Mouse (Mus musculus) layer of hippocampus, postnatal 10 days (tissue): ENCODE measurements around the gene Smarcb1. TPM values are rescaled to one million over a fixed set of nuclear protein-coding genes. Genes with fewer than 3 reads are reported as not detected.

Experiments used
- DNase-seq, 2 experiments: peaks; one replicate each; pipeline ENCODE4 v3.0.0; 2021; ENCODE audit warnings: low spot score in 2 of 2
- total RNA-seq, 2 experiments: library from RNA; stranded (reverse); gene quantifications; 2 replicates each; pipeline ENCODE4 v1.2.3; 2021

Gene Smarcb1
- total RNA-seq, 2 experiments from 2014 or later, result 99.2 to 99.3 TPM

GRCm38 (mm10) chr10:75935680-75936541, 14.5 kb upstream of the Smarcb1 start, which contains the start of gene Mmp11:
Gene Mmp11 (minus strand): TSS chr10:75936496.
- peak; percentile 53 to 69 for DNase-seq

- DNase-seq, result no peak
Measured at GRCm38 (mm10) chr10:75934991-75935390, 13.6 kb upstream of the Smarcb1 start.

DNA sequence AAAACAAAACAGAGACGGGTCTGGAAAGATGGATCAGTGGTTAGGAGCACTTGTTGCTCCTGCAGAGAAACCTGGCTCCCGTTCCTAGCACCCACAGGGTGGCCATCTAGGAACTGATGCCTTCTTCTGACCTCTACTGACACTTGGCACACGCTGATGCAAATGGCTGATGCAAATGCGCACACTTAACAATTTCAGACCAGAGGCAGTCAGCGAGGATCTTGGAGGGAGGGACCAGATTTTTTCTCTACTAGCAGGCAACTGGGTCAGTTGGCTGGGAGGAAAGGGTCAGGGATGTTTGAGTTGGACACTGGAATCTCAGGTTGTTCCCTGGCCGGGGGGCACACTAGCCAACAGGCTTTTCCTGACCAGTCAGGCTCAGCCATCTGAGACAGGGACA, 11.5 kb upstream of the Smarcb1 start, which contains the start of gene Chchd10:
TSS of gene Chchd10 (plus strand) at position 240 of the 400 bp plus-strand sequence.
- no peak for DNase-seq

GRCm38 (mm10) chr10:75932081-75932678, 10.8 kb upstream of the Smarcb1 start:
- peak; percentile 29 to 53 for DNase-seq

GRCm38 (mm10) chr10:75931311-75931710, 9.9 kb upstream of the Smarcb1 start:
- no peak for DNase-seq

DNA sequence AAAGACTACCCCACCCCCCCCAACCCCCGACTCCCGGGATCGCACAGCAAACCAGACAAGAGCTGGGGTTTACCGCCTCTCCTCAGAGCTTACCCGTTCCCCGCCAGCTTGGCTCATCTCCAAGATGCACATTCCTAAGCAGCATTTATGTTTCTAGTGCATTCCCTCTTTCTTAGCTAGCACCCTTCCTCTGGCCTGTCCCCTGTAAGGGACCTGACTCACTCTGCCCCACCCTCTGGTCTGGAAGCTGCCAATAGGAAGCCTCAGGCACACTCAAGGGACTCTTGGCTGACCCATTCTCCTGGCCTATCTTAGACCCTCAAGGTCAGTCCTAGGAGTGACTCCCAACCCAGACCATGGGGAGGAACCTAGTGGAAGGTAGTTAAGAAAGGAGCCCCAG, 8.9 kb upstream of the Smarcb1 start:
- no peak for DNase-seq

DNA sequence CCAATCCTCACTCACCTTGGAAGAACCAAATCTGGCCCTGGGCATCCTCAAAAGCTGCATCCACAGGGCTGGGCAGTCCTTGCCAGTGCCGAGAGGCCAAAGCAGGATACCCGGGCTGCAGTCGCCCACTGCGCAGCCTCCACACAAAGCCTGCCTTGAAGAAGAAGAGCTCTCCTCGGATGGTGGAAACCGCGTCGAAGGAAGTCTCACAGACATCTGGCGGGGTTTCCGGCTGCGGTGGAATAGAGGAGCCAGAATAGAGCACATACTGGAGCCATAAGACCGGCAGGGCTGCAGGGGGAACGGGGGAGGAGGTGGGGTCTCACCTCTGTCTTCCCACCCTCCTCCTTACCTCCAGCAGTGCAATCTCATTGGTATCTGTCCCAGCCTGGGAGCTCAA, 5.0 kb upstream of the Smarcb1 start:
- DNase-seq, result no peak

GRCm38 (mm10) chr10:75924324-75924723, 2.9 kb upstream of the Smarcb1 start:
- DNase-seq, result no peak

DNA sequence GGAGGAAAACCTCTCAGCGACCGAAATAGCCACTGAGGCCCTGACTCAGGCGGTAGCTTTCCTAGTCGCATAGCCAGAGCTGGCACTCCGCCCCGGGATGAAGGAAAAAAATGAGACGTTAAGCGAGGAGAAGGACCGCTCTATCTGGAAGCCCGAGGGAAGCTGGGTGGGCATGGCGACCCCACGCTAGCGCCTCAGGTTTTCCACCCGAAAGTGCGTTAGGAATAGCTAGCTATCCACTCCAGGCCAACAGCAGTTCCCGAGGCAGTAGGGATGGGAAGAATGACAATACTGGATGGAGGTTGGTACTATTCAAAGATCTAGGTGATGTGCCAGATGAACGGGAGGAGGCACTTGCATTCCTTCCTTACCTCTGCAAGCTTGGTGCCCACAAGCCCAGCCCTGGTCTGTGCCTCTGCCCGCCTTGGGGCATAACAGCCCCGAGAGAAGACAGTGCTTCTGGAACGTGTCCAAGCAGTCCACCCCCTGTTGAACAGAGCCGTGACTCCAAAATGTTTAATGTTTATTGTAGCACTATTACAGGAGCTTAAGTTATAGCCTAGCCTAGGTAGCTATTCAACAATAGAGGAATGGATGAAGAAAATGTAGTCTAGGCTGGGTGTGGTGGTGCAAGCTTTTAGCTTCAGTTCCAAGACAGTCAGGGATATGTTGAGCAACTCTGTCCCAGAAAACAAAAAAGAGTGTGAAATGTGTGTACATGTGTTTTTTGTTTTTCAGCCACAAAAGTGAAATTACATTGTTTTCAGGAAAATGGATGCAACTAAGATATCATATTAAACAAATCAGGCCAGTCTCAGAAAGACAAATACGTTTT, 526 bp upstream of the Smarcb1 start:
- DNase-seq, result peak in 1 of 2 experiments; percentile 25

DNA sequence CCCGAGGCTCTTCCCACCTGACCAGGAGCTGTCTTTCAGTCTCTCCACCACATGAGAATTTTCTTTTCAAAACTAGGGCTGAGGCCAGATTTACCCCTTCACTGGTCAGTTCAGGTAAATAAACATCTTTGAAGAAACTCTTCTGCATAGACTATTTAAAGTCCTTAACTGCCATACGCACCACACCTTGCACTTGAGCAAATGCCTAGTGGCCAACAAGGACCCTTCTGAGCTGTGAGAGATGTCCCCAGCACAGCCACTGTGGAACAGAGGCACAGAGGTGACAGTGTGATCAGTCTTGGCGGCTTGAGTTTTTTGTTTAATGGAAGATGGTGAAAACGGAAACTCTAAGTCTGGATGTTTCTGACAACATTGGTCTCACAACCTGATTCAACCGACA, 2.4 kb downstream of the Smarcb1 start:
- DNase-seq, result no peak

DNA sequence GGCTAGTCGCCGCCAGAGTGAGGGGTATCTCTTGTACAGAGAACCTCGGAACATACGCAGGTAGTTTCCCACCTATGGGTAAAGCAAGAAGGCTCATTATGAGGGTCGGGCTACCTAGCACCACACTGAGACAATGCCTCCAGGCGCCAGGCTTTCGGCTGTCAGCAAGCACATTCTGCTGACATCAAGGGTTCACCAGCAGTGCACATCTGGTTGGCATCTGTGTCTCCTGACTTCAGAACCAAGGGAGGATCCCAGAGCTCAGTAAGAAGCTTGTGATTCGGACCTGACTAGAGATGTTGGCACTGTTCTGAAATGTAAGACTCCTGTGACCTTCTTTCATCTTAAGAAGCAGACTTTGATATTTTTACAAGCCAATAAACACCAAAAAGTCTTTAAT, 4.6 kb downstream of the Smarcb1 start:
- no peak for DNase-seq

DNA sequence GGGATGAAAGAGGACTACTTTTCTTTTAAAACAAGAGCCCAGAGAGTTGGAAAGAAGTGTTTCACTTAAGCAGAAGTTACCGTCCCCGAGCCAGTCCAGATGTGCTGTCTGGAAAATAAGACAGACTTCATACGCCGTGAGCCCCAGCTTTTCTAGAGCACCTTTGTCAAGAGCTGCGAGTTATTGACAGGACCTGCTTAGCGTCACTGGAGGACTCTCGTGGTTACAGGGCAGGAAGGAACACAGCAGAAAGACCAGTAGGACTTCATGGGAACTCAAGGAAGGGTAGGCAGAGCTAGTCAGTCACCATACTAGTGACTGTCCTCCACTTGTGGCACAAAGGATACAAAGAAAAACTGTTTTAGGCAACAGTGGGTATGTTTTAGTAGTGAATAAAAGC, 5.9 kb downstream of the Smarcb1 start:
- no peak for DNase-seq

GRCm38 (mm10) chr10:75913013-75913589, 8.3 kb downstream of the Smarcb1 start:
- no peak for DNase-seq

DNA sequence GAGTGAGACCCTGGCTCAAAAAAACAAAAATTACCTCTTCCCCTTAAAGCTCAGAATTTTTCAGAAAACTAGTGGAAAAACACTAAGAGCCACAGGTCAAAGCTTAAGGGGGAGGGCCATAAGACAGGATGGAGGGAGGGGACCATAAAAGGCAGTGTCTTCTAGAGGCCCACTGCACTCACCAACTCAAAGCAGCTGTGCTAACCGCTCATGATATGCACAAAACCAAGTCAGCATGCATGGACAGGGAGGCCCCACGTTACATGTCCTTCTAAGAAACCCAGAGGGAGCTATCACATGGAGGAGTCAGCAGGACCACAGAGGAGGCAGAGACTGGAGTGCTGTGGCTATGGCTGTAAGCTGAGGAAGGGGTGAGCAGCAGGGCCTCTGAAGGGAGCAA, 10.7 kb downstream of the Smarcb1 start:
- DNase-seq, result no peak

GRCm38 (mm10) chr10:75906882-75907281, 14.5 kb downstream of the Smarcb1 start:
- no peak for DNase-seq

DNA sequence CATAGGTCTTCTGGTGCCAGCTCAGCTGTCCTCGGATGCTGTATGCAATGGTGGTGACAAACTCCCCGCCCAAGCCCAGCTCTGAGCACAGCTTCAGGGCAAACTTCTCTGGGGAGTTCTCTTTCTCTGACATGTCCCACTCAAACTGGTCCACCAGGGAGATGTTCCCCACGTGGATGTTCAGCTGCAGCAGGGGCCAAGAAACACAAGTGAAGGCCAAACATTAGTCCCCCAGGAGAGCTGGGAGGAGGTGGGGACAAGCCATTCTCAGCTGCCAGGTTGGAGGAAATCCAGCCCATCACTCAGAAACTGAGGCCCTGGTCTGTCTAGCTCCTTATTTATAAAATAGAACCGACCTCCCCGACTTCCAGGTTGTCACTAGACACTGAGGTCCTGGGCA, 17.0 kb downstream of the Smarcb1 start:
- no peak for DNase-seq

DNA sequence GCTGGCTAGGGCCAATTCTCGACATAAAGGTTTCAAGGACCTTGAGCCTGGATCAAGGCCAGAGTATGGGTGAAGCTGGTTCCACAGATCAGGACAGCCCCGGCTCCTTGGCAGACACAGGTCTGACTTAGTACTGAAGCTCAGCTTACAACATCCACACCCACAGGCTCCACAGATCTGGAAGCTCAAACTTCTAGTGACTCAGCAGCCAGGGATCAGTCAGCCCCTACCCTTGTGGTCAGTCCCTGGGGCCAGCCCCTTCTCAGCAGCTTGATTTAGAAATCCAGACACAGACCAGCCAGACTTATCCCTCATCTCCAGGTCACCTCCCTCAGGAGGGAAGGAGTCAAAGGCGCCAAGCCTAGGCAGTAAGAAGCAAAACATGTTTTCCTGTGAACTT, 22.6 kb downstream of the Smarcb1 start:
- DNase-seq, result no peak

- DNase-seq, result no peak
Measured at GRCm38 (mm10) chr10:75898039-75898564, 23.3 kb downstream of the Smarcb1 start.

DNA sequence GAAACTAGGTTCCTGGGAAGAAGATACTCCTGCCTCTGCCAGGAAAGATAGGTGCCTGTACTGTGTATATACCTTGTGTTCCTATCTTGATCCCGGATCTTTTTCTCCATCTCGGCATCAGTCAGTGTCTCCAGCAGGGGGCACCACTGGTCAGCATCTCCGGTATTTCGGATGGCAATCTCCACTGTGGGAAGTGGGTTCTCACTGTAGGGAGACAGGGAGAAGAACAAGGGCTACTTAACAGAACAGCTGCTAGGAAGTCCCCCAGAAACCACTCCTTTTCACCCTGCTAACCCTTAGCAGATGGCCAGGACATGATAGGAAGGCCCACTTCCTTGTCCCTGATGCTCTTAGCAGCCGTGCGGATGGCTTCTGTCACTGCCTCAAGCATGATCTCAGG, 24.0 kb downstream of the Smarcb1 start:
- DNase-seq, result peak; percentile 81 to 83

- peak in 1 of 2 experiments; percentile 29 for DNase-seq
Measured at GRCm38 (mm10) chr10:75896208-75896607, 25.2 kb downstream of the Smarcb1 start.

- no peak for DNase-seq
Measured at GRCm38 (mm10) chr10:75895730-75896129, 25.7 kb downstream of the Smarcb1 start.
